In the genomic region with DNA sequence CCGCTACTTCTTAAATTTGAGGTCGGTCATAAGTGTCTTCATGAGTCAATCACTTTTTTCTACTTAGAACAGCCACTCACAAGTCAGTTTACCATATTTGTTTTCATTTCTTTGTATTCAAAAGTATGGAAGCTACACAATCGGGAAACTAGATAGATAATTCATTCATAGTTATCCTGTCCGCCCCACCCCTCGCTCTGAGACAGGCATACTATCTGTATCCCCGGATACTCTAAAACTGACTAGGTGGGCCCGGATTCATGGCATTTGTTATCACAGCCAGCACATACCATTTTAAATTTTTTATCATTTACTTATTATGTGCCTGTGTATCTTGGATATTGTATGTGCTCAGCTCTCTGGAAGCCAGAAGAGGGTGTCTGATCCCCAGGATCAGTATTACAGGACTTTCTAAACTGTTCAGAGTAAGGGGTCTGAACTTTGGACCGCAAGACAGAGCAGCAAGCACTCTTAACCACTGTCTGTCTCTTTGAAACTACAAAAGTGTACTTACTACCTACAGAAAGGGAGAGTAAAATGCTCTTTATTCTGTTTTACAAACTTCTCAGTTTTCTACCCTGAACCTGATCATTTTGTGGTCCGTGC, we compare ENCODE assay signal across 8 mouse cellular contexts. TPM values are rescaled to one million over a fixed set of nuclear protein-coding genes. Genes with fewer than 3 reads are reported as not detected.
DNase-seq lines count a peak whose midpoint lies in the region; ATAC-seq and TF ChIP-seq lines count a peak whose summit lies in the region.

No protein-coding gene starts in this region.

- TF ChIP-seq CTCF in bone marrow, adult 2 months (IDR thresholded peaks at IDR 0.05; ENCODE audit: control insufficient read depth, insufficient read depth, low read length): no peak

- ATAC-seq in heart, embryonic 14.5 days (ENCODE audit: insufficient number of reproducible peaks, insufficient read depth, low FRiP score, low read depth): no peak
- ATAC-seq in hindbrain, embryonic 15.5 days (ENCODE audit: low FRiP score, low read depth): no peak
- no peak for ATAC-seq in midbrain, embryonic 12.5 days (ENCODE audit: low FRiP score, low read depth)

- no peaks in the 10 kb centered on the region for H3K27me3 ChIP-seq in heart, embryonic 14.5 days (ENCODE audit: control insufficient read depth, insufficient read depth, low read length)
- H3K27me3 ChIP-seq in hindbrain, embryonic 15.5 days: no peaks in the 10 kb centered on the region
- no peaks in the 10 kb centered on the region for H3K27me3 ChIP-seq in midbrain, embryonic 12.5 days

- DNase-seq in heart, postnatal 14 days: no peak
- no peak for DNase-seq in adrenal gland, postnatal 25 days
- DNase-seq in cerebellum, adult 11 months: no peak
- no peak for DNase-seq in spleen, adult 12 weeks (ENCODE audit: low spot score)

- no peak for TF ChIP-seq POLR2A in bone marrow, adult 2 months (IDR thresholded peaks at IDR 0.05; ENCODE audit: borderline replicate concordance, control insufficient read depth, low read depth, low read length)

- no peaks in the 10 kb centered on the region for H3K9me3 ChIP-seq in heart, embryonic 14.5 days (ENCODE audit: control insufficient read depth, low read length)
- H3K9me3 ChIP-seq in hindbrain, embryonic 15.5 days: no peaks in the 10 kb centered on the region
- H3K9me3 ChIP-seq in midbrain, embryonic 12.5 days: no peaks in the 10 kb centered on the region

- peak overlapping the region; percentile 88 for H3K4me2 ChIP-seq in heart, embryonic 14.5 days (ENCODE audit: low read length)
- peak overlapping the region; percentile 71 for H3K4me2 ChIP-seq in hindbrain, embryonic 15.5 days
- peak overlapping the region; percentile 70 for H3K4me2 ChIP-seq in midbrain, embryonic 12.5 days (replicated peaks)

- peak overlapping the region; percentile 61 to 99; a peak in 3 of 4 replicates for H3K27ac ChIP-seq in heart, embryonic 14.5 days (replicated peaks in 1 of 2; ENCODE audit: control insufficient read depth in 1 of 2, insufficient read depth in 1 of 2, low read depth in 2 of 2, low read length in 2 of 2)
- no peak overlapping the region for H3K27ac ChIP-seq in bone marrow, adult 2 months (ENCODE audit: control insufficient read depth, insufficient read depth, low read depth, low read length, poor library complexity)
- H3K27ac ChIP-seq in hindbrain, embryonic 15.5 days (replicated peaks): 0 out of 2 replicates have a peak overlapping the region, but pooled peaks have one; percentile 100
- H3K27ac ChIP-seq in midbrain, embryonic 12.5 days (replicated peaks): no peak overlapping the region

- intact Hi-C loops in heart, postnatal 14 days (cut with DNase I): no loop called here

- H3K9ac ChIP-seq in heart, embryonic 14.5 days (ENCODE audit: low read length): peak overlapping the region; percentile 93
- peak overlapping the region; percentile 82 for H3K9ac ChIP-seq in hindbrain, embryonic 15.5 days
- peak overlapping the region; percentile 91 for H3K9ac ChIP-seq in midbrain, embryonic 12.5 days (replicated peaks)

- WGBS in heart, embryonic 14.5 days: 38% methylated on average over 9 of the region's 9 CpGs
- WGBS in bone marrow, adult 2 months: 41% methylated on average over 9 of the region's 9 CpGs
- WGBS in hindbrain, embryonic 15.5 days: 57% methylated on average over 9 of the region's 9 CpGs
- 65% methylated on average over 9 of the region's 9 CpGs for whole genome bisulfite sequencing in midbrain, embryonic 12.5 days

- peak overlapping the region; percentile 83 to 93; a peak in 3 of 4 replicates for H3K4me3 ChIP-seq in heart, embryonic 14.5 days (ENCODE audit: control insufficient read depth in 1 of 2, insufficient read depth in 1 of 2, low read depth in 1 of 2, low read length in 2 of 2)
- peak overlapping the region; percentile 39 for H3K4me3 ChIP-seq in bone marrow, adult 2 months (replicated peaks; ENCODE audit: control insufficient read depth, low read depth, low read length)
- H3K4me3 ChIP-seq in hindbrain, embryonic 15.5 days: peak overlapping the region; percentile 76
- H3K4me3 ChIP-seq in midbrain, embryonic 12.5 days: peak overlapping the region; percentile 91

- peaks cover 7 to 36% of the 10 kb centered on the region in 2 experiments for H3K4me1 ChIP-seq in heart, embryonic 14.5 days (ENCODE audit: control insufficient read depth in 2 of 2, insufficient read depth in 2 of 2, low read length in 2 of 2)
- H3K4me1 ChIP-seq in bone marrow, adult 2 months (ENCODE audit: control insufficient read depth, insufficient read depth, low read length): no peaks in the 10 kb centered on the region
- H3K4me1 ChIP-seq in hindbrain, embryonic 15.5 days (replicated peaks): peaks cover 39% of the 10 kb centered on the region
- H3K4me1 ChIP-seq in midbrain, embryonic 12.5 days: peaks cover 22% of the 10 kb centered on the region

- H3K36me3 ChIP-seq in heart, embryonic 14.5 days (ENCODE audit: control insufficient read depth, insufficient read depth, low read length): peaks cover 12% of the 10 kb centered on the region
- H3K36me3 ChIP-seq in hindbrain, embryonic 15.5 days: peaks cover 3% of the 10 kb centered on the region; the same call in 1 of the 2 replicates
- H3K36me3 ChIP-seq in midbrain, embryonic 12.5 days: no peaks in the 10 kb centered on the region; the same call in 1 of the 2 replicates

RNA-seq across cellular contexts. Expression of a gene that starts 2.2 kb away (rescaled TPM):
- 34.5 and 36.3 TPM in 2 replicates for polyA plus RNA-seq in heart, embryonic 14.5 days (2014; fragmentation: Nextera tagmentation; extraction: Ambion mirVana)
- 10 to 100 TPM; 22.5 to 29.3 TPM for total RNA-seq in heart, postnatal 14 days (2021)
- polyA plus RNA-seq in bone marrow, adult 2 months (2011; ENCODE audit: insufficient read depth, insufficient read length, low replicate concordance, missing spikeins): 11.5 and 13.2 TPM in 2 replicates
- 29.5 TPM in 2 replicates for polyA plus RNA-seq in hindbrain, embryonic 15.5 days (2015; fragmentation: Nextera tagmentation; extraction: Ambion mirVana)
- 51.1 and 55.4 TPM in 2 replicates for polyA plus RNA-seq in midbrain, embryonic 12.5 days (2016; fragmentation: Nextera tagmentation; extraction: Ambion mirVana)
- total RNA-seq in adrenal gland, postnatal 25 days (2021): 37.3 and 45.0 TPM in 2 replicates

RNA-seq across cellular contexts. Expression of a gene that starts 51.2 kb away (rescaled TPM):
- polyA plus RNA-seq in heart, embryonic 14.5 days (2014; fragmentation: Nextera tagmentation; extraction: Ambion mirVana): 29.9 and 33.0 TPM in 2 replicates
- 10 to 100 TPM; 29.1 to 30.9 TPM for total RNA-seq in heart, postnatal 14 days (2021)
- polyA plus RNA-seq in bone marrow, adult 2 months (2011; ENCODE audit: insufficient read depth, insufficient read length, low replicate concordance, missing spikeins): 16.6 and 29.3 TPM in 2 replicates
- polyA plus RNA-seq in hindbrain, embryonic 15.5 days (2015; fragmentation: Nextera tagmentation; extraction: Ambion mirVana): 80.9 and 88.7 TPM in 2 replicates
- 72.1 and 75.1 TPM in 2 replicates for polyA plus RNA-seq in midbrain, embryonic 12.5 days (2016; fragmentation: Nextera tagmentation; extraction: Ambion mirVana)
- total RNA-seq in adrenal gland, postnatal 25 days (2021): 121 and 126 TPM in 2 replicates

RNA-seq across cellular contexts. Expression of a gene that starts 57.2 kb away (rescaled TPM):
- polyA plus RNA-seq in heart, embryonic 14.5 days (2014; fragmentation: Nextera tagmentation; extraction: Ambion mirVana): 15.9 and 16.4 TPM in 2 replicates
- 10 to 100 TPM; 10.8 to 12.4 TPM for total RNA-seq in heart, postnatal 14 days (2021)
- polyA plus RNA-seq in bone marrow, adult 2 months (2011; ENCODE audit: insufficient read depth, insufficient read length, low replicate concordance, missing spikeins): 0.65 and 2.8 TPM in 2 replicates
- polyA plus RNA-seq in hindbrain, embryonic 15.5 days (2015; fragmentation: Nextera tagmentation; extraction: Ambion mirVana): 18.3 and 21.0 TPM in 2 replicates
- polyA plus RNA-seq in midbrain, embryonic 12.5 days (2016; fragmentation: Nextera tagmentation; extraction: Ambion mirVana): 24.2 and 25.8 TPM in 2 replicates
- 6.3 and 10.8 TPM in 2 replicates for total RNA-seq in adrenal gland, postnatal 25 days (2021)

Comparison
In these comparisons a context has a peak if more than half of its experiments do, and no peak if none do; other contexts are left out.
1. H3K27ac ChIP-seq: peak in heart, embryonic 14.5 days (2 of 2) and hindbrain, embryonic 15.5 days (single experiment); none in bone marrow, adult 2 months (single experiment) and midbrain, embryonic 12.5 days (single experiment).
2. H3K4me3 ChIP-seq: peak in every context shown above with its lines; median percentile 91 in midbrain, embryonic 12.5 days; 88 in heart, embryonic 14.5 days; 76 in hindbrain, embryonic 15.5 days; 39 in bone marrow, adult 2 months.
3. Peak in every context shown above with its lines, with median percentiles within 50 percentile points of each other: H3K4me2 ChIP-seq and H3K9ac ChIP-seq.